ENCODE assay signal across 27 mouse cellular contexts in genomic region chr1:35866643-35867042, GRCm38 (mm10).
"Had no signal": no experiment of that assay in that cellular context is flagged by ENCODE, and none has a peak within 500 bp of the region (broad histone marks: within the 10 kb centered on the region; RNA-seq: fewer than 3 reads in every experiment).

No protein-coding gene starts in this region.

- H3K9ac ChIP-seq: heart, embryonic 12.5 days; hindbrain, embryonic 12.5 days; hindbrain, embryonic 14.5 days; intestine, embryonic 15.5 days had no signal

- H3K36me3 ChIP-seq: heart, embryonic 10.5 days; heart, embryonic 12.5 days; hindbrain, embryonic 10.5 days; hindbrain, embryonic 12.5 days; intestine, embryonic 15.5 days; limb, embryonic 10.5 days; limb, embryonic 12.5 days had no signal

- H3K4me3 ChIP-seq: gastrocnemius, adult 2 months; heart, adult 2 months; heart, embryonic 10.5 days; heart, embryonic 12.5 days; hindbrain, embryonic 10.5 days; hindbrain, embryonic 12.5 days; intestine, embryonic 15.5 days; layer of hippocampus, adult 2 months; left cerebral cortex, adult 2 months; limb, embryonic 10.5 days; limb, embryonic 12.5 days had no signal

- DNase-seq: gastrocnemius, adult 2 months; gastrocnemius, postnatal 10 days; gastrocnemius, postnatal 25 days; heart, adult 11 months; heart, adult 2 months; heart, postnatal 10 days; heart, postnatal 4 days; kidney, adult 18-20 months; kidney, adult 8-10 months; kidney, postnatal 10 days; kidney, postnatal 25 days; kidney, postnatal 4 days; liver had no signal

- H3K27ac ChIP-seq: gastrocnemius, adult 2 months; heart, adult 2 months; heart, embryonic 10.5 days; hindbrain, embryonic 10.5 days; hindbrain, embryonic 12.5 days; hindbrain, embryonic 14.5 days; intestine, embryonic 15.5 days; layer of hippocampus, adult 2 months; left cerebral cortex, adult 2 months; limb, embryonic 10.5 days; limb, embryonic 12.5 days had no signal

- H3K27me3 ChIP-seq: heart, embryonic 12.5 days; hindbrain, embryonic 12.5 days; intestine, embryonic 15.5 days; limb, embryonic 12.5 days had no signal

- ATAC-seq: hindbrain, embryonic 16.5 days; inflammation-experienced regulatory T-cells, adult 6 months; intestine, embryonic 15.5 days; intestine, postnatal 0 days had no signal

- H3K9me3 ChIP-seq: heart, embryonic 10.5 days; heart, embryonic 12.5 days; hindbrain, embryonic 10.5 days; hindbrain, embryonic 12.5 days; intestine, embryonic 15.5 days; limb, embryonic 10.5 days; limb, embryonic 12.5 days had no signal

- H3K4me2 ChIP-seq: heart, embryonic 12.5 days; hindbrain, embryonic 12.5 days; hindbrain, embryonic 14.5 days; intestine, embryonic 15.5 days; limb, embryonic 12.5 days; liver, embryonic 11.5 days had no signal
